Mouse (Mus musculus) kidney, adult 8-10 months (tissue): ENCODE data around the gene Map4k3.

Experiments used
- DNase-seq, 2 experiments: peaks; one replicate each; pipeline ENCODE4 v3.0.0; 2022

Map4k3 gene

DNA sequence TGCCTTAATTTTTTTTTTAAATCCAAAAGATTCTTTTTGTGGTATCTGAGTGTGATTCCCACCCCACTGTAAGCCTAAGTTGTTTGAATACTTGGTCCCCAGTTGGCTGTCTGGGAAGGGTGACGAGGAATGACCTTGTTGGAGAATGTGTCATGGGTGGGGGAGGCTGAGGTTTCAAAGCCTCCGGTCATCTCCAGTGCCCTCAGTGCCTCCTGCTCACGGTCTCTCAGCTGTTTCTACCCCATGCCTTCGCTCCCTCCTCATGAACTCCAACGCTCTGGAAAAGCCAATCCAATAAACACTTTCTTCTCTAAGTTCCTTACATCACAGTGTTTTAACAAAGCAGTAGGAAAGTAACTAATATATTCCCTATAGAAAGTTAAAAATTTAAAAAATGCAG is 45.2 kb downstream of the Map4k3 start:
- DNase-seq, result no peak

DNA sequence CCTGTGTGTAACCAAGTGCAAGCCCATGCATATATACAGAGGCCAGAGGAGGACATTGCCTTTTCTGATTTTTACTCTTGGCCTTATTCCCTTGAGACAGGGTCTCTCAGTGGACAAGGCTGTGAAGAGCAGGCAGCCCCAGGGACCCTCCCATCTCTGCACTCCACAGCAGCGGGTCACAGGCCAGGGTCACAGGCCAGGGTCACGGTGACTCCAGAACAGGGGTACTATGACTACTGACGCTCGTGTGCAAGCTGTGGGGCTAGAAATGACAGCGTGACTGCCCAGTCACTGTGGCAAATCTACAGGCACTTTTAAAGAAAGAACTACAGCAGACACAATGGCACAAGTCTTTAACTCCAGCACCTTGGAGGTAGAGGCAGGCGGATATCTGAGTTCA is 50.1 kb downstream of the Map4k3 start:
- DNase-seq, result no peak

DNA sequence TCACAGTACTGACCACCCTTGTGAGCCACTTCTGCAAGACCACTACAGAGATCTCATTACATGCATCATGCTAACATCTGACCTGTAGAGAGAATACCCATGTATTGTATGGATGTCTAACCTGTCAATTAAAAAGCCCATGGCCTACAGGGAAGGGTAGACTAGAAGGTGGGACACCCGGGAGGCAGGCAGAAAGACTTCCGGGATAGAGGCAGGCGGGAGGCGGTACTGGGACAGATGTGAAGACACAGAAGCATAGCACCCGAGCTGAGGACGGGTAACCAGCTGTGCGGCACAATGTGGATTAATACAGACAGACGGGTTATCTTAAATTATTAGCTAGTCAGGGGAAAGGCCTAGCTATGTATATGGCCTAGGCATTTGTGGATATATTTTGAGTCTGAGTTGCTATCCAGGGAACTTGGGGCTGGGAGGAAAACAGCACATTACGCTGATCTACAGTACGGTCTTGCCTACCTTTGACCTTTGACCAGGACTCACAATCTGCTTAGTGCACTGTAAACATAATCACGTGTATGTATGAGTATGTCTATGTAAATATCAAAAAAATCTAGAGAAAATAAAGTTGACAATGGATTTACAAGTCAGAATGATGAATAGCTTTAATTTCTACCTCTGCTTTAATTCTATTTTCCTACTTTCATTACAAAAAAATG is 51.3 kb downstream of the Map4k3 start:
- DNase-seq, result no peak

- no peak for DNase-seq
Measured at GRCm38 (mm10) chr17:80676211-80676610, 52.1 kb downstream of the Map4k3 start.

DNA sequence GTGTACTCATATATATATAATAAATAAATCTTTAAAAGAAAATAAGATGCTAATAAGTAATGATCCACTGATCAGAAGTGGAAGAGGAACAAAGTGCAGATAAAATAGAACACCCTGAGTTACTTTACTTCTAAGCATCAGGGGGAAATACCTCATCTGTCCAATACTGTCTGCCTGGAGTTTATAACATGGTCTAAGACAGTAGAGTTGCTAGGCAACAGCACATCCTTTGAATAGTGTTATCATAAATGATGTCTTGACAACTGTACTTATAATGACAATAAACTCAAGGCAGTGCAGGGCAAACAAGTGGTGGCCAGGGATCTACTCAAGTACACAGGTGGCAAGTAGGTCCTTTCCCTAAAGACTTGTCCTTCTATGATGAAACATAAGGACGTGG is 57.9 kb downstream of the Map4k3 start:
- no peak for DNase-seq

DNA sequence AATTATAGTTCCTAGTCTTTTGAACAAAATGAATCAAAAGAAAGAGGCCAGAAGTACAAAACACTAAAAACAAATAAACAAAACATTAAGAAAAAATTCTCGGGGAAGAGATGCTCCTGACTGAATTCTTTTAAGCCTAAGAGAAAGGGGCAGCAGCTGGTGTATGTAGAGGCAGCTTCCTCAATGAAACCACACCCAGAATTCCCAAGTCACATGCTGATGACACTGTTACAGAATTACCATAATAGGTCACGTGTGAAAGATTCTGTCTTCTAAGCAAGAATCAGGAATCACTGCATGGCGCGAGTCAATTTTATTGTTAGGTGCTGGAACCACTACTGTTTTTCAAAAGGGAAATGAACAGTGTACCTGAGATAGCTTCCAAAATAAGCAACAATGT is 64.7 kb downstream of the Map4k3 start:
- no peak for DNase-seq

DNA sequence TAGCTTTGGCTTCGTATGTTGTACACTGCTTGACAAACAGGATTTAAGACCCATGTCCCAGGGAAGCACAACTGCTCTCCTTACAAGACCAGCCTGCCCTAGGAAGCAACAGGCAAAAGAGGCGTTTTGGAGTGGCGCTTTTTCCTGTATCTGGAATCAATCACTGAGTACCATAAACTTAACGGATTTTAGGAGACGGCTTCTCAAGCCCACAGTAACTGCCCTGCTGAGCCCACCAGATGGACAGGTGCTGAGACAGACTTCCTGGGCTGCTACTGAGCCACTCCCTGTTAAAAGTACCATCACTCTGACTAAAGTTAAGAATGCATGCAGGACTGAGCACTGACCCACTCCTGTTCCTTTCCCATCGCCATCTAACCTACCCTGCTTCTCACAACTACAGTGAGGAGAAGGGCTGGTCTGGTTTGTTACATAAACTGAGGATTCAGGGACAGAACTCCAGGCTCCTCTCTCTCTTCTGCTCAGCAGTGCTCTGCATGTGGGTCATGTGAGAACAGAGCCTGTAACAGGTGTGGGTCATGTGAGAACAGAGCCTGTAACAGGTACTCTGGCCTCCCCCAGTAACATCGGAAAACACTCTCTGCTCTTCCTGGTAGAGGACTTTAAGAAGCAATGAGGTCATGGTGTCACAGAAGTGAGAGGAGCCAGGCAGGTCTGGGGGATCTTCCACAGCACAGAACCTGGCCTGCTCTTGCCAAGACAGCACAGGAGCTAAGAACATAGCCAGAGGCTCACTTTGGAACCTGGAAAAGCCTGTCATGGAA is 65.3 kb downstream of the Map4k3 start:
- DNase-seq, result no peak

- DNase-seq, result no peak
Measured at GRCm38 (mm10) chr17:80661896-80662295, 66.4 kb downstream of the Map4k3 start.

DNA sequence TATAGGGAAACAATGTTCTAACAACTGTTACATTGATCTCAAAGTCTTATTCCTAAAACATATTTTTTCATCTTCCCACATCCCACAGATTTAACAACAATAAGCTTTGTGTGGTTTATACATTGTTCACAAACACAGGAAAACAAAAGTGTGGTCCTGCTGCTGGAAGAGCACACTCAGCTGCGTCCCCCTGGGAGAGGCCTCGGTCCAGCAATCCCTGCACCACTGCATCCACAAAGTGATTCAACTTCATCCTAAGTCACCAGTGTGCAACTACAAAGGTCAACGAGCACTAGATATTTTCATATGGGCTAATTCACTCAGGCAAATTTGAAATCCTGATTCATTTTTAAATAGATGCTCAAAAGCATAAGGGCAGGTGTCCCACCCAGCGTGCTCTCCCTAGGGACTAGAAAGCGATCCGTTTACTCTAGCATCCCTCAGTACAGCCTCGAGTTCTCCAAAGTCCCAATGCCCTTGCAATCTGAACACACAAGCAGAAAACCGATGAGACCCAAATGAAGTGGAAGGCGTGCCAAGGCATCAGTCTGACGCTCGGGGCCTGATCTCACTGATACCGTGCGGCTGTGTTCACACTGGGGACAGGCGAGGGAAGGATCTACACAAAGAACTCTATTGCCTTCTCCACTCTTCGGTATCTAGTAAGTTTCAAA is 67.4 kb downstream of the Map4k3 start:
- DNase-seq, result no peak

- no peak for DNase-seq
Measured at GRCm38 (mm10) chr17:80660234-80660633, 68.1 kb downstream of the Map4k3 start.

DNA sequence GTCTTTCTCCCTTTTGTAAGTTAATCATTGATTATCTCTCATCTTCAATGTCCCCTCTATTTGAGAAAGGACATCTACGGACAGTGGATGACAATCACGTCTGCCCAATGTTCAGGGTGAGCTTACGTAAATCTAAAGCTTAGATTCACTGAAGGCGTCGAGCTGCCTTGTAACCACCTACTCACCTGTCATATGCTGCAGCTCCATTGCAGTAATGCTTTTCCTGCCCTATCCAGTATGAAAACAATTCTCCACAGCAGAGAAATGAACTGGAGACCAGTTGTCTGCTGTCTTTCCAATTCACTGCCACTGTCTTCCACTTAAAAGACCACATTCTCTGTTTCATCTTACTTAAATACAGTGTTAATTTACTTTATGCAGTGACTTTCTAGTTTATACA is 68.5 kb downstream of the Map4k3 start:
- no peak for DNase-seq

DNA sequence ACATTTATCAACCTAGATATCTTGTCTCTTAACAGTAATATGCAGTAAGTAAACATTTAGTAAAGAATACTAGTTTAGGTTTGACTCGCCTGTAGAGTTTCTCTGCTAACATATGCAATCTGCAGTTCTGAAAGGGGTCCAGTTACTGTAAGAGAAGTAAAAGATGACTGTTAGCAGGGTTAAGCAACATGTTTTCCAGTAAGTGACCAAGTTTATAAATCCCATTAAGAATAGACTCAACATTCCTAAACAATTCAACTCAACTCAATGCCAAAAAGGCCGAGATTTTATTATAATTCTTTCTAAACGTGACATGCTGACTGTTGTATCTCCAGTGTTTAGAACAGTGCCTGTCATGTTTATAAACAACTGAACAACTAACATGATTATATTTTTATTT is 74.0 kb downstream of the Map4k3 start:
- DNase-seq, result no peak

- DNase-seq, result no peak
Measured at GRCm38 (mm10) chr17:80652740-80653139, 75.5 kb downstream of the Map4k3 start.

GRCm38 (mm10) chr17:80646843-80647242 is 81.4 kb downstream of the Map4k3 start:
- DNase-seq, result peak in 1 of 2 experiments; percentile 35

GRCm38 (mm10) chr17:80646131-80646530 is 82.2 kb downstream of the Map4k3 start:
- DNase-seq, result no peak

- DNase-seq, result no peak
Measured at GRCm38 (mm10) chr17:80645694-80646034, 82.6 kb downstream of the Map4k3 start.

DNA sequence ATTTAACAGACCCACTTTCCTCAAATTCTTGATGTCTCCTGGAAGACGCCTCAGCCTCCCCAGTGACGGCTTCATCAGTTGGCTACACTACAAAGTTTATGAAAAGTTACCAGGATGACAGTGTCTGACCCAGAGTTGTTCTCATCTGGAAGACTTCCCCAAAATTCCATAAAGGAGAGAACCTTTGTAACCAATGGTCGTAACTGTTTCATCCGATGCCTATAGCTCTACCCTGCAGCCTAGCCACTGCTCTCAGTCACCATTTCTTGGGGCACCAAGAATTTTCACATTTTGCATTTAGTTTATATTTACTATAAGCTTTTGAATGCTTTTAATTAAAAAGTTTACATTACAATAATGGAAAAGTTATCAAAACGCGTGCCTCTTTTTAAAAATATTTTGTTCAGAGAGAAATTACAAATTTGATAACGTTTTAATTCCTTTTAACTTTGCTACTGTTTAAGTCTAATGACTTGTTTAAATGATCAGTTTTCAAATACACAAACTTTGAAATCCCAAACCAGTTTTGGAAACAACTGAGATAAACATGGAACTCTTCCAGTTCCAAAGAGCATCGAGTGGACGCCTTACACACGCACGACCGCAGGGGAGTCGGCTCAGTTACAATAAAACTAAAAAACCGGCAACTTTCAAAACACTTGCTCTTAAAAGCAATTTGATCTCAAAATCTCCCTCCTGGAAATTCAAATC is 83.1 kb downstream of the Map4k3 start:
- DNase-seq, result no peak

DNA sequence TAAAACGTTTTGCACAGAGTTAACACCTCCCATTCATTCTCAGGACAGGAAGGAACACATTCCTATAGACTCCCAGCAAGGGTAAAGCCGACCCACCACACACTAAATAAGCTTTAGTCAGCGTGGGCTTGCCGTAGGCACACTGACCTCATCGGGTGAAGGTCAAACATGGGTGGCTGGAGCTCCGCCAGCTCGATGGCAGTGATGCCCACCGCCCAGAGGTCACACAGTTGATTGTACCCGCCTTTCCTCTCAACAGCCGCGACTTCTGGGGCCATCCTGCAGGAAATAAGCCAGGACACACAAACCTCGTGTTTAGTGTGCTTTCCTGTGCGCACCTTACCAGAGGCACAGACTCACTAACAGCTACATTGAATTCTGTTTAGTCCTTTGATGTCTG is 83.7 kb downstream of the Map4k3 start:
- DNase-seq, result no peak

DNA sequence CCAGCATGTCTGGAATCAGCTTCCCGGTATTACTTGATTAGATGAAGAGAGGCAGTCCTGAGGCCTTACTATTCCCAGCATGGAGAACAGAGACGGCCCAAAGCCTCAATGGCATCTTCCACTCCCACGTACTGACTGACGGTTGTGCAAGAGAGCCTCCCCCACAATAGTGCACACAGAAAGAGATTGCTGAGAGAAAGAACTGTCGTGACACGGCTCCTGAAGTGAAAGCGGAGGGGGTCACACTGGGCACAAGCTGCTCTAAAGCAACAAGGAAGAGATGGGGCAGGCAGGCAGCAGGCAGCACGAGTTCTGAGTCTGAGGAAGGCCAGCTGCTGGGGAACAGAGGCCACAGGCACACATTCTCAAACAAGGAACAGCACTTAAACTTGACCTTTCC is 90.2 kb downstream of the Map4k3 start:
- no peak for DNase-seq

- DNase-seq, result no peak
Measured at GRCm38 (mm10) chr17:80635794-80636193, 92.5 kb downstream of the Map4k3 start.

DNA sequence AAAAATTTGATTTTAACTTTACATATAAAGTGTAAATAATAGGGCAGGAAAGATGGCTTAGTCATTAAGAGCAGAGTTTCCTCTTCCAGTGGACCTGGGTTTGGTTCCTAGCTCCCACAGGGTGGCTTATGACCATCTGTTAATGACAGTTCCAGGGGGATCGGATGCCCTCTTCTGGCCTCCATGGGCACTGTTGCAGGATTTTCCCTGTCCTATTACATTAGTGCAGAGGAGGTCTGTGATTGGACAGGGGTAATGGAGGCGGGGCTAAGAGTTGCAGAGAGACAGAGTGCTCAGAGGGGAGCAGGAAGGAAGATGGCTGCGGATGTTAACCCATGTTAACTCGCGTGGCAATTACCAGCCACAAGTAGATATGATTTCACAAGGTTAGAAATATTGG is 95.4 kb downstream of the Map4k3 start:
- DNase-seq, result no peak

DNA sequence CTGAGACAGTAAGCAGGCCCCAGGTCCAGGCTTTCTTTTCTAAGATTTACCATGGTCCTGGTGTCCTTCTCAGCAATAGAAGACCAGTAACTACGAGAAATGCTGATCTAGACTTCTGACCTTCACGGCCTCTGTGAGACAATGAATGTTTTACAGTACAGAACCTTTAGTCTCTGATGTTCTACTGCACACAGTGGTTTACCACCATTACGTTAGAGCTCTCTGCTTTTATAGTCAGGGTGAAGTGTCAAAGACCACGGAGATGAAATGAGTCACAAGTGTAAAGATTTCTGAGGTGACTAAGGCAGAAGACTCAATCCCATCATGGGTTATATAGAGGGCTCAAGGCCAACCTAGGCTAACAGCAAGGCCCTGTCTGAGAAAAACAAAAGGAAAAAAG is 95.9 kb downstream of the Map4k3 start:
- DNase-seq, result no peak

DNA sequence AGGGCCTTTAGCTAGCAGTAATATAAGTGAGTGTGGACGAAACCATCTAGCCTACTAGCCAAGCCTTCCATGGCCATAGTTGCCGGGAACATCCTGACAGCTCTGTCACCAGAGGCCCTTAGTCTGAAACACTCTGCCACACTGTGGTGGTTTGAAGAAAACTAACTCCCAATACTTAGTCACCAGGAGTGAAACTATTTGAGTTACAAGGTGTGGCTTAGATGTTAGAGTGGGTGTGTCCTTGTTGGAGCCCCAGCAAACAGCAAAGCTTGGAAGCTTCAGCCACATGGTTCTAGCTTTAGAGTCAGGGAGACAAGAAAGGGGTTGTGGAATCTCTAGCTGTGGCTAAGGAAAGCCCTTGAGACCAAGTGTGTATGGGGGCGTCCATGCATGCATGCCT is 97.3 kb downstream of the Map4k3 start:
- no peak for DNase-seq

DNA sequence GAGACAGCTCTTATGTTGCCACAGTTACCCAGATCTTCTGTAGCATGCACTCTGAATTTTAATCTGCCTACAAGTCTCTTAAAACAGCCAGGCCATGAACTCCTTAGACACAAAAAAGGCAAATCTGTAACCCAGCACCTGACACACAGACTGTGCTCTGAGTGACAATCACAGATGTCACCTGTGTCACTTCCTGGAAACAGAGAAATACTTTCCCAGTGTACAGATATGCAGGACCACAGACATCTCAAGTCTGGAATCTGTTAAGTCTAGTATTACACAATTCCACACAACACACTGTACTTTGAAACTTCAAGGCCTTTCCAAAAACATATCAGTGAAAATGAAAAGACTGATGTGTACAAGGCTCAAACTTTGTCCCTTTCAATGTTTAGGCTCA is 103.3 kb downstream of the Map4k3 start:
- DNase-seq, result no peak
